Mouse (Mus musculus): ENCODE measurements at regions not wholly inside any gene's neighbourhood (a gene's known extent, or its start where the extent isn't known, plus 50 kb on each side); places are given as distances from the start of the nearest gene placed in this dataset.

DNA sequence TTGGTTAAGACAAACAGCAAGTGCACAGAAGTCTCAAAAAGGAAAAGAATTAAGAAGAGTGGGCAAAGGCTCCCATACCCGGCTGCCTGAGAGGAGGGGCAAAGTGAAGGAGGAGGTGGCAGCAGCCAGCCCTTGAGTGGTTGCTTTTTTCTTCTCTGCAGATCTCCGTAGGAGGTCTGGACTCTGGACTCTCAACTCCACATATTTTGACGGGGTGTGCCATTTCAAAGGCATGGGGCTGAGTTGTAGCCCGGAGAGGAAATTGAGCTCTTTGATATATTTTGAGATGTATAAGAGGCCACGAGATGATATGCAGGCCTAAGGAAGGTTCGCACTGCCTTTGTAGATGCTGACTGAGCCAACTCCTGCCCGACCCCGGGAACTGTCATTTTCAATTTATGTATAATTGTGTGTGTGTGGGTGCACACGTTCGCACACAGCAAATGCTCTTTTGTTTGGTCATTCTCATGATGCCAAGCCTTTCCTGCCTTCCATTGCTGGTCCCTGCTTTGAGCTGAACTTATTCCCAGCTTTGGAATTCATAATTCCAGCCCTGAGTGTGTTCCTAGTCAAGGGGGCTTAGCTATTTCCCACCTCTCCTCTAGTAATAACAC is 56.4 kb downstream of the Cxcr4 start:
- H3K9me3 ChIP-seq: no peaks in the 10 kb centered on the region
- no peaks in the 10 kb centered on the region for H3K27me3 ChIP-seq (replicated peaks)
- no peaks in the 10 kb centered on the region for H3K36me3 ChIP-seq
- ATAC-seq (ENCODE audit: insufficient read depth, low FRiP score, low read depth): peak; percentile 85
- no peak overlapping the region for H3K9ac ChIP-seq
- H3K4me1 ChIP-seq: no peaks in the 10 kb centered on the region
- 41% methylated on average over 10 of the region's 10 CpGs for WGBS
- peak overlapping the region; percentile 0; the same call in 1 of the 2 replicates for H3K27ac ChIP-seq
- no peak overlapping the region for H3K4me2 ChIP-seq
- no peak overlapping the region for H3K4me3 ChIP-seq (replicated peaks)

DNA sequence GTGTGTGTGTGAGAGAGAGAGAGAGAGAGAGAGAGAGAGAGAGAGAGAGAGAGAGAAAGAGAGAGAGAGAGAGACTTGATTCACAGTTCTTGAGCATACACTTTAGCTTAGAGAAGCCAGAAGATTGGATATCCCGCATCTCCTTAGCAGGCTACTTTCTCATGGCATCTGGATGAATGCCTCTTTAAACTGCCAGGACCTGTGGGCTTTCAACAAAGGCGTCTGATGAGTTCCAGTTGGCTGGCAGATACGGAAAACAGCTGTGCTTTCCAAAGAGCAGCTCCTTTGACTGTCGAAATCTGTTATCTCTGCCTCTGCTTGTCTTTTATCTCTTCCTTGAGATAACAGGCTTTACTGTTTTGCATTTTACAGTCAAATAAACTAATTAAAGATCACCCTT is 59.5 kb downstream of the Cxcr4 start:
- no peak for ATAC-seq (ENCODE audit: insufficient read depth, low FRiP score, low read depth)
- Histone ChIP-seq H3K4me3 (replicated peaks) (no peak overlapping the region), H3K27ac (no peak overlapping the region), H3K27me3 (replicated peaks) (no peaks in the 10 kb centered on the region), H3K4me1 (no peaks in the 10 kb centered on the region), H3K4me2 (no peak overlapping the region), H3K36me3 (no peaks in the 10 kb centered on the region), H3K9me3 (no peaks in the 10 kb centered on the region), H3K9ac (no peak overlapping the region)
- WGBS: 7% methylated on average over 4 of the region's 4 CpGs

DNA sequence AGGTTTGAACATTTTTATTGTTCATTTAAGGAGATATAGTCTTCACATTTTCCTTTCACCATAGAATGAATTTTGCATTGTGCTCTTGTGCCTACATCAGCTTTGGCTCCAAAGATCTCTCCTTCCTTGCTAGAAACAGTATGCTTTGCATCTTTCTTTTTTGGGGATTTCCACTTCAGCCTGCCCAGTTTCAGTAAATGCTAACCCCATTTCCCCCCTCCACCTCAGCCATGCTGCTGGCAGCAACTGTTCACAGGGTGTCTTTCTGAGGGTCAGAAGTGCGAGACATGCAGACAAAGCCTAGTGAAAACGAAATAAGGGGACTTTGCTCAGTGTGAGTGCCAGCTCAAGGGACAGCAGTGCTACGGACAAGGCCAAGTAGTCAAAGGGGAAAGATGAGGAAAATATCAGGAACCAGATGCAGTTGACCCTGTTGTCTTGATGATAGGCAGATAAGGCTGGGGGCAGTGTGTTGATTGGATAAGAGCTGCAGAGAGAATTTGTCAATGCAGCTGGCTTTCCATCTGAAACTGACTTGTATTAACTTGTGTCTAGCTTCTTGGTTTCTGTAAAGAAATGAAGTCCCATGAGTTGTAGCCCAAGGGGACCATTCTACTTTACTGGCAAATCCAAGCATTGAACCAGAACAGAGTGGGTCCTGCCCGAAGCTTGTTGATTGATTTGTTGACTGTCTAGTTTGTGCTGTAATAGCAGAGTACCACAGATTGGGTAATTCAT is 62.1 kb downstream of the Cxcr4 start:
- Histone ChIP-seq H3K36me3 (no peaks in the 10 kb centered on the region), H3K4me3 (replicated peaks) (no peak overlapping the region)
- WGBS: 86% methylated on average over 4 of the region's 4 CpGs

GRCm38 (mm10) chr1:128519234-128519633 is 72.9 kb downstream of the Cxcr4 start:
- ATAC-seq (ENCODE audit: insufficient read depth, low FRiP score, low read depth): no peak
- Histone ChIP-seq H3K9me3 (no peaks in the 10 kb centered on the region), H3K4me3 (replicated peaks) (no peak overlapping the region), H3K27me3 (replicated peaks) (no peaks in the 10 kb centered on the region), H3K27ac (no peak overlapping the region), H3K4me2 (no peak overlapping the region), H3K36me3 (no peaks in the 10 kb centered on the region), H3K9ac (no peak overlapping the region), H3K4me1 (no peaks in the 10 kb centered on the region)
- WGBS: 81% methylated on average over 4 of the region's 4 CpGs

More for the DNA sequence above, 62.1 kb downstream of the Cxcr4 start:
- Histone ChIP-seq H3K4me2 (no peak overlapping the region), H3K27me3 (replicated peaks) (no peaks in the 10 kb centered on the region), H3K9ac (no peak overlapping the region), H3K27ac (no peak overlapping the region), H3K4me1 (no peaks in the 10 kb centered on the region), H3K9me3 (no peaks in the 10 kb centered on the region)
- ATAC-seq (ENCODE audit: insufficient read depth, low FRiP score, low read depth): no peak

- Histone ChIP-seq H3K9ac (no peak overlapping the region), H3K4me1 (no peaks in the 10 kb centered on the region), H3K36me3 (no peaks in the 10 kb centered on the region), H3K4me3 (replicated peaks) (no peak overlapping the region), H3K27me3 (replicated peaks) (no peaks in the 10 kb centered on the region), H3K27ac (no peak overlapping the region), H3K9me3 (no peaks in the 10 kb centered on the region), H3K4me2 (no peak overlapping the region)
- ATAC-seq (ENCODE audit: insufficient read depth, low FRiP score, low read depth): no peak
- WGBS: 87% methylated on average over 5 of the region's 5 CpGs
Measured at GRCm38 (mm10) chr1:128518514-128518913, 73.6 kb downstream of the Cxcr4 start.

- H3K4me2 ChIP-seq: no peak overlapping the region
- WGBS: 75% methylated on average over 1 of the region's 1 CpGs
- no peaks in the 10 kb centered on the region for H3K9me3 ChIP-seq
- no peak overlapping the region for H3K9ac ChIP-seq
- no peak overlapping the region for H3K4me3 ChIP-seq (replicated peaks)
- no peaks in the 10 kb centered on the region for H3K27me3 ChIP-seq (replicated peaks)
- H3K36me3 ChIP-seq: no peaks in the 10 kb centered on the region
- H3K4me1 ChIP-seq: no peaks in the 10 kb centered on the region
- no peak overlapping the region for H3K27ac ChIP-seq
- no peak for ATAC-seq (ENCODE audit: insufficient read depth, low FRiP score, low read depth)
Measured at GRCm38 (mm10) chr1:128517351-128517750, 74.7 kb downstream of the Cxcr4 start.

DNA sequence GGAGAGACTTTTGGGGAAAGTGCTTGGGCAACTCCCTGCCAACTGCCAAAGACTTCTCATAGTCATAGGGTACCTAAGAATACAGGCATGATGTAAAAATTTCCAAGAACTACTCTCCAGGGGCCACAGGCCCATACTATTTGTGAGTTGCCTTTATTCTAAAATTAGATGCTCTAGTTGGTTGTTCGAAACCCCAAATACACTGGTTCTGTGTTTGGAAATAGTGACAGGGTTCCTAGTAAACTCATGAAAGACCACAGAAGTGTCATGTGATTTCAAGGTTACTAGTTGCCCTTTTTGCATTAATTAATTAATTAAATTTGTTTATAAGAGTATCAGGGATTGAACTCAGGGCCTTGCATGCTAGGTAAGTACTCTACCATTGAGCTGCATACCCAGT is 77.8 kb downstream of the Cxcr4 start:
- Histone ChIP-seq H3K27me3 (replicated peaks) (no peaks in the 10 kb centered on the region), H3K9ac (no peak overlapping the region), H3K36me3 (no peaks in the 10 kb centered on the region), H3K9me3 (no peaks in the 10 kb centered on the region), H3K4me1 (no peaks in the 10 kb centered on the region), H3K4me3 (replicated peaks) (no peak overlapping the region), H3K4me2 (no peak overlapping the region), H3K27ac (no peak overlapping the region)
- WGBS: 86% methylated on average over 1 of the region's 1 CpGs
- ATAC-seq (ENCODE audit: insufficient read depth, low FRiP score, low read depth): no peak

- no peaks in the 10 kb centered on the region for H3K27me3 ChIP-seq (replicated peaks)
- H3K4me3 ChIP-seq (replicated peaks): no peak overlapping the region
- no peak overlapping the region for H3K27ac ChIP-seq
- H3K9me3 ChIP-seq: no peaks in the 10 kb centered on the region
- no peak overlapping the region for H3K4me2 ChIP-seq
- H3K36me3 ChIP-seq: no peaks in the 10 kb centered on the region
- no peak overlapping the region for H3K9ac ChIP-seq
- no peak for ATAC-seq (ENCODE audit: insufficient read depth, low FRiP score, low read depth)
- WGBS: 71% methylated on average over 2 of the region's 2 CpGs
- no peaks in the 10 kb centered on the region for H3K4me1 ChIP-seq
Measured at GRCm38 (mm10) chr1:128513911-128514310, 78.2 kb downstream of the Cxcr4 start.

DNA sequence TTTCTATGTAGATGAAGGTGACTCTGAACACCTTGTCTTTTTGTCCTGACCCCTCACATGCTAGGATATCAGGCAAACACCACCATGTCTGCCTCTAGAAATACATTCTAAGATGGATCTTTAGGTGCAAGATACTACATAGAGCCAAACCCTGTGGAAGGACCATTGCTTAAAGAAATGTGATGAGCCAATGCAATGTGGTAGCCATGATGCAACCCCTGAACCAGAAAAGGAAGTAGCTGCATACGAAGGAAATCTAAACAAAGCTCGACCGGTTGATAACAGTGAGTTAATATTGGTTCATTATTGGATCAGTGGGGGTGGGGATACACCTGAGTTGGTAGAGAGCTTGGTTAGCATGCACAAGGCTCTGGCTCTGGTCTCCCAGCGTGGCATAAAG is 78.9 kb downstream of the Cxcr4 start:
- no peak overlapping the region for H3K27ac ChIP-seq
- H3K36me3 ChIP-seq: no peaks in the 10 kb centered on the region
- ATAC-seq (ENCODE audit: insufficient read depth, low FRiP score, low read depth): no peak
- no peak overlapping the region for H3K4me2 ChIP-seq
- no peak overlapping the region for H3K4me3 ChIP-seq (replicated peaks)
- 67% methylated on average over 4 of the region's 4 CpGs for WGBS
- H3K4me1 ChIP-seq: no peaks in the 10 kb centered on the region
- no peaks in the 10 kb centered on the region for H3K27me3 ChIP-seq (replicated peaks)
- H3K9ac ChIP-seq: no peak overlapping the region
- no peaks in the 10 kb centered on the region for H3K9me3 ChIP-seq

GRCm38 (mm10) chr1:128508816-128509461 is 83.2 kb downstream of the Cxcr4 start:
- Histone ChIP-seq H3K9me3 (no peaks in the 10 kb centered on the region), H3K27ac (no peak overlapping the region), H3K36me3 (no peaks in the 10 kb centered on the region), H3K4me3 (replicated peaks) (no peak overlapping the region), H3K4me1 (no peaks in the 10 kb centered on the region), H3K27me3 (replicated peaks) (no peaks in the 10 kb centered on the region), H3K4me2 (no peak overlapping the region), H3K9ac (no peak overlapping the region)
- WGBS: 80% methylated on average over 2 of the region's 2 CpGs
- no peak for ATAC-seq (ENCODE audit: insufficient read depth, low FRiP score, low read depth)

DNA sequence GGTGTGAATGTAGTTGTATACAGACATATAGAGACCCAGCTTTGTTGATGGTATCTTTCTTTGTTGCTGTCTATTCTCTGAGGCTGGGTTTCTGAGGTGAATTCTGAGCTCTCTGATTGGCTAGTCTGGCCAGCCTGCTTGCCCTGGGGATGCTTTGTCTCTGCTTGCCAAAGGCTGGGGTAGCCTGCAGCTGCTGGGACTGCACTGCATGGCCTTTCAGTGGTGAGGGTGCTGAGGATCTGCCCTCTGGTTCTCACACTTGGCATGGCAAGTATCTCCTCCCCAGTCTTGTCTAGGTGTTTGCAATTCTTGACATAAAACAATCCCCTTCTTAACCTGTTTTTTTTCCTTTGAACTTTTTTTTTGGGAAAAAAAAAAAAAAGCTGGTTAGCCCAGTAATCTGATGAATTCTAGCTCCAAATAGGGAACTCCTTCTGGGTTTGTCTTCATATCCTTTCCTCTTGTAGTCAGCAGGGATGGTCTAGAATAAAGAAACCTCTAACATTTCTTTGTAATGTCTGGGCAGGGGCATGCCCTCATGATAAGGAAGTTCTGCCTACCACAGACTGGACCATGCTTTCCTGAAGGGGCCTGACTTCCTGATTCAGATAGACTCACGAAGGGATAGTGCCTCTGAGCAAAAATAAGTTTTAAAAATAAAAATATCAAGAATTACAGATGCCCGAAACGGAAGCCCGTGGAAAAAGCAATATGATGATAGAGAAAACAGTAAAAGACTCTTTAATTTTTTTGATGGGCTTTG is 85.4 kb downstream of the Cxcr4 start:
- Histone ChIP-seq H3K9me3 (no peaks in the 10 kb centered on the region), H3K27ac (no peak overlapping the region), H3K4me2 (no peak overlapping the region), H3K4me1 (no peaks in the 10 kb centered on the region), H3K9ac (no peak overlapping the region), H3K27me3 (replicated peaks) (no peaks in the 10 kb centered on the region), H3K4me3 (replicated peaks) (no peak overlapping the region), H3K36me3 (no peaks in the 10 kb centered on the region)
- WGBS: 74% methylated on average over 4 of the region's 4 CpGs
- ATAC-seq (ENCODE audit: insufficient read depth, low FRiP score, low read depth): no peak

- Histone ChIP-seq H3K4me3 (replicated peaks) (no peak overlapping the region), H3K9me3 (no peaks in the 10 kb centered on the region), H3K27ac (no peak overlapping the region), H3K4me1 (no peaks in the 10 kb centered on the region), H3K4me2 (no peak overlapping the region), H3K9ac (no peak overlapping the region), H3K36me3 (no peaks in the 10 kb centered on the region), H3K27me3 (replicated peaks) (no peaks in the 10 kb centered on the region)
- 51% methylated on average over 4 of the region's 4 CpGs for whole genome bisulfite sequencing
- ATAC-seq (ENCODE audit: insufficient read depth, low FRiP score, low read depth): no peak
Measured at GRCm38 (mm10) chr1:128504371-128504770, 87.2 kb upstream of the Dars start.

Measured in stomach, embryonic 15.5 days (tissue).